Comparison of ENCODE assay signal across 9 mouse cellular contexts in genomic region chr9:48586332-48586731, GRCm38 (mm10). TPM values are rescaled to one million over a fixed set of nuclear protein-coding genes. Genes with fewer than 3 reads are reported as not detected.
DNase-seq lines count a peak whose midpoint lies in the region; ATAC-seq lines count a peak whose summit lies in the region.
"Had no signal": no experiment of that assay in that cellular context is flagged by ENCODE, and none has a peak within 500 bp of the region (broad histone marks: within the 10 kb centered on the region; RNA-seq: fewer than 3 reads in every experiment).

No protein-coding gene starts in this region.

- peak; percentile 79 for DNase-seq in forebrain, embryonic 11.5 days (ENCODE audit: low spot score)
- DNase-seq in CD8-positive naive resting alpha-beta T cell, adult 2 months (ENCODE audit: low read depth in 2 of 2, low spot score in 2 of 2): peak; percentile 48 to 60
- DNase-seq in c-Kit-positive CD71-negative TER-119-negative erythroid progenitor cells, embryonic 14.5 days (ENCODE audit: low read depth): peak; percentile 52
- DNase-seq in frontal cortex, postnatal 25 days (ENCODE audit: low spot score in 2 of 2): peak; percentile 38 to 65
- peak; percentile 63 for DNase-seq in layer of hippocampus, adult 9-11 months
- peak; percentile 27 to 57 for DNase-seq in spleen, postnatal 36 days (ENCODE audit: low spot score in 2 of 2)

- H3K4me2 ChIP-seq in forebrain, embryonic 11.5 days (ENCODE audit: low read depth, low read length, severe bottlenecking): no peak overlapping the region
- H3K4me2 ChIP-seq in forebrain, embryonic 15.5 days (replicated peaks): no peak overlapping the region

- H3K9me3 ChIP-seq in forebrain, embryonic 11.5 days (ENCODE audit: control insufficient read depth, low read length): no peaks in the 10 kb centered on the region
- H3K9me3 ChIP-seq in forebrain, embryonic 15.5 days: no peaks in the 10 kb centered on the region

- no peak overlapping the region for H3K9ac ChIP-seq in forebrain, embryonic 11.5 days (ENCODE audit: low read length)
- H3K9ac ChIP-seq in forebrain, embryonic 15.5 days (replicated peaks): no peak overlapping the region

- H3K27me3 ChIP-seq in forebrain, embryonic 11.5 days (ENCODE audit: control insufficient read depth, insufficient read depth, low read length): no peaks in the 10 kb centered on the region
- H3K27me3 ChIP-seq in forebrain, embryonic 15.5 days: no peaks in the 10 kb centered on the region

- no peak overlapping the region for H3K4me3 ChIP-seq in forebrain, embryonic 11.5 days (ENCODE audit: low read depth, low read length)
- H3K4me3 ChIP-seq in forebrain, embryonic 15.5 days: no peak overlapping the region

- no peak for ATAC-seq in forebrain, embryonic 11.5 days (replicated peaks; ENCODE audit: low FRiP score)
- no peak for ATAC-seq in forebrain, embryonic 15.5 days (replicated peaks)
- ATAC-seq in megakaryocyte progenitor cell, adult 5-6 weeks (replicated peaks; ENCODE audit: poor library complexity): peak; percentile 69

- H3K36me3 ChIP-seq in forebrain, embryonic 11.5 days (ENCODE audit: control insufficient read depth, insufficient read depth, low read length): no peaks in the 10 kb centered on the region
- no peaks in the 10 kb centered on the region for H3K36me3 ChIP-seq in forebrain, embryonic 15.5 days

- H3K27ac ChIP-seq in forebrain, embryonic 11.5 days (ENCODE audit: low read depth, low read length): no peak overlapping the region
- H3K27ac ChIP-seq in forebrain, embryonic 15.5 days (replicated peaks): no peak overlapping the region
- H3K27ac ChIP-seq: macrophage had no signal

- WGBS in forebrain, embryonic 11.5 days: 12% methylated on average over 4 of the region's 4 CpGs
- 4% methylated on average over 4 of the region's 4 CpGs for WGBS in forebrain, embryonic 15.5 days

- 0 out of 2 replicates have a peak, but pooled peaks cover 2% of the 10 kb centered on the region for H3K4me1 ChIP-seq in forebrain, embryonic 11.5 days (replicated peaks; ENCODE audit: control insufficient read depth, insufficient read depth, low read length)
- H3K4me1 ChIP-seq in forebrain, embryonic 15.5 days: no peaks in the 10 kb centered on the region

RNA-seq across cellular contexts. Expression of gene Nnmt, which starts 18.6 kb away (rescaled TPM):
- 1.1 and 1.9 TPM in 2 replicates for polyA plus RNA-seq in forebrain, embryonic 11.5 days (2014; fragmentation: Nextera tagmentation; extraction: Ambion mirVana)
- polyA plus RNA-seq in forebrain, embryonic 15.5 days (2015; fragmentation: Nextera tagmentation; extraction: Ambion mirVana): 0.42 and 0.74 TPM in 2 replicates
- total RNA-seq in megakaryocyte progenitor cell, adult 5-6 weeks (2015): 0.98 TPM in 1 of 2 replicates, not detected in the other
- not detected in 2 replicates for total RNA-seq in megakaryocyte progenitor cell, adult 5-6 weeks (2017)
- polyA plus RNA-seq: macrophage had no signal
